Mouse (Mus musculus) layer of hippocampus, adult 11-12 months (tissue): ENCODE measurements around the gene Ezr.
"Not testable (repeated sequence)": the region's sequence is repeated elsewhere in the genome, so short reads cannot be mapped to it uniquely, and the experiment has no call there.

Experiments used
- DNase-seq: peaks from one replicate; pipeline ENCODE4 v3.0.0; 2022; ENCODE audit warnings: low spot score

Ezr gene

DNA sequence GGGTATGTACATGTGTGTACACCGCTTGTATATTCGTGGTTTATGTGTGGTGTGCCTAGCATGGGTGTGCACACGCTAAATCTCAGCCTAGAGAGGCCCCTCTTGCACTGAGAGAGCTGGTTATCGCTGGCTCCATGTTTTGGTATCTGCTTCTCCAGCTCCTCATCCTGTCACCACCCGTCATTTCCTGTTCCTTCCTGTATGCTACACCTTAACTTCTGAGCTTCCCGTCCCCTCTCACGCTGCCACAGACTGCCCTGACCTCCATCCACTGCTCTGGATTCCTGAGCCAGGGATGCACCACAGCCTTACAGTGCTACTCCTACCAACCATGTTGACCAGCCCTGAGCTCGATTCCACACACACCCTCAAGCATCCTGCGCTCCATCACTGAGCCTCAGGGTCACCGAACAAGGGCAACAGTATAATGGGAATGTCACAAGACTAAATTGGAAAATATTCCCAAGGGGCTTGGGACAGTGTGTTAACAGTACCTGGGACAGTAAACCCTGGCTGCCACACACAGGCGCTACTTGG is 39.5 kb downstream of the Ezr start:
- DNase-seq: no peak

DNA sequence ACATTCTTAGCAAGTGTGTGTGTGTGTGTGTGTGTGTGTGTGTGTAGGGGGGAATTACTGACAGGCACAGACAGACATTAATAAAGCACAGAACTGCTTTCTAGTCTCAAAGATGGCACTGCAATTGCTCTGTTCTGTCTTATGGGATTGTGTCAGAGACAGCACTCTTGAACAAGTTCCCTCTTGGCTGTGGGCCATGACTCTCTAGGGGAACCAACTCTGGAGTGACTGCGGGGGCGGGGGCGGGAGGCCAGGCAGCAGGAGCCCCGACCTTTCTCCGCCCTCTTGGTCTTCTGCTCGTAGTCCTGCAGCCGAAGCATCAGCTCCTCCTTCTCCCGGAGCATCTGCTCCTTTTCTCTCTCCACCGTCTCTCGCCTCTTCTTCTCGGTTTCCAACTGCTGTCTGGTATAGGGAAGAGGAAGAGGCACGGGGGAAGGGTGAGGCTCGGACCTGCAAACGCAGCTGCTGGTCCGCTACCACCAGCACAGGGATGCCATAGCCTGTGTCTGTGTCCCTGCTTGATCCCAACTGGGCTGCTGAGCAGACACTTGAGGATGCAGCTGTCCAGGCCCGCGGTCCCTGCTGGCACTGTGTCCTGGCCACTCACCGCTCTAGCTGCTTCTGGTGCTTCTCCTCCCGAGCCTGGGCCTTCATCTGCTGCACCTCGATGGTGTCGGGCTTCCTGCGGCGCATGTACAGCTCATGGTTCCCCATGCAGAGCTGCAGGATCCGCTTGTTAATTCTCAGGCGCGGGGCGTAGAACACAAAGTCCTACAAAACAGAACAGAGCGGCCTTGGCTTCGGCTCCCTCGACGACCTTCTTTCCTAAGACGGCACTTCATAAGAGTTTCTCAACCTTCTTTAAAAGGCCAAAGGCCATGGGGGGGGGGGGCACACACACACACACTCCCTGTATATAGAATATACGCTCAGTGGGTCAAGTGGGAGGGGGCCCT is 40.2 kb downstream of the Ezr start:
- DNase-seq: peak; percentile 37

DNA sequence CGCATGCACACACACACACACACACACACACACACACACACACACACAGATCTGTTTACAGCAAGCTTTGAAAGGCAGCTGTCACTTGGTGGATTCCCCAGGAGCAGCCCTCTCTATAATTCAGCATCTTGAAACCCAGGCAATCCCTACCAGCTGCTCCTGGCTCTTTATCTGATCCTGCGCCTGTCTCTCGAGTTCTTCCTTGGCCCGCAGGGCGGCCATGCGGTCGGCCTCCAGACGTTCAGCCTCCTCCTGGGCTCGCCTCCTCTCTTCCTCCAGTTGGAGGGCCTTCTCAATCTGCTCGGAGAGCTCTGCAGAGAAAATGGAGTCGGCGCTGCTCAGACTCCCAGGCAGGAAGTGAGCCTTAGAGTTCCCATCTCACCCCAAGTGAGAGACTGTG is 41.3 kb downstream of the Ezr start:
- no peak for DNase-seq

GRCm38 (mm10) chr17:6740331-6741170 is 42.0 kb downstream of the Ezr start:
- DNase-seq: no peak

- DNase-seq: no peak
These were observed 42.8 kb downstream of the Ezr start for GRCm38 (mm10) chr17:6739756-6740155.

GRCm38 (mm10) chr17:6739266-6739665 is 43.3 kb downstream of the Ezr start:
- DNase-seq: no peak

GRCm38 (mm10) chr17:6738836-6739235 is 43.7 kb downstream of the Ezr start:
- DNase-seq: no peak

GRCm38 (mm10) chr17:6737273-6737997 is 45.1 kb downstream of the Ezr start:
- DNase-seq: no peak

DNA sequence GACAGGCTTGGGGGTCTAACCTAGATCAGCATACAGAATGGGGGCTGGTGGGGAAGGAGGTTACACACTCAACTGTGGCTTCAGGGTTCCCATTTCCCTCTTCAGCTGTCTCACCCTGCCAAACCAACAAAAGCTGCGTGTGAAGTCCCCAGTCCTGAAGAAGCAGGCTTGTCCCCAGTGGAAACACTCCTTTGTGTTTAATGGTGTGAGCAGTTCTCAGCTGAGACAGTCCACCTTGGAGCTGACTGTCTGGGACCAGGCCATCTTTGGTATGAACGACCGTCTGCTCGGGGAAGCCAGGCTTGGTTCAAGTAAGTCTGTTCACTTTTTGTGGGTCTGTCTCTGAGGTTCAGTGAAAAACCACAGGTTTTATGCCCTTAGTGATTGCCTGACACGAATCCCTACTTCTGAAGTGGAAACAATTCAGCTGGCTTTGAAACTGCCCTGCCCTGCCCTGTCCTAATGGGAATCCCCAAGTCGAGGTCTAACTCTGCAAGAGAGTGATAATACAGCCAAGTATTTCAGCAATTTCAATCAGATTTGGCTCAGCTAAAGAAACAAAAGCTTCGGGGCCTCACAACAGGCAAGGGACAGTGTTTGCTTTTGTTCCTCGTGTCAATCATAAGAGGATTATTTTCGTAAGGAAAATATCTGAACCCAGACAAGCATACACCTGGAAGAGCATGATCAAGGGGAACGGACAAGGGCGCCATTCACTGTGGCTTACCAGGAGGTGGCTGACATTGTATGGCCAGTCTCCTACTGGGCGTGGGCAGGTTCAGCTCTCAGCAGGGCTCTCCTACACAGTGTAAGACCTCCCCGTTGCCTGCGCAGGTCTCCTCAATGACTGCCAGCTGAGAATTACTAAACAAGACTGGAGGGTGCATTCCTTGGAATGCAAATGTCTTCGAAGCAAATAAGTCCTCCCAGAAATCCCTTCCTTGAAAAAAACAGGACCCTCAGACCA is 46.0 kb downstream of the Ezr start:
- no peak for DNase-seq

DNA sequence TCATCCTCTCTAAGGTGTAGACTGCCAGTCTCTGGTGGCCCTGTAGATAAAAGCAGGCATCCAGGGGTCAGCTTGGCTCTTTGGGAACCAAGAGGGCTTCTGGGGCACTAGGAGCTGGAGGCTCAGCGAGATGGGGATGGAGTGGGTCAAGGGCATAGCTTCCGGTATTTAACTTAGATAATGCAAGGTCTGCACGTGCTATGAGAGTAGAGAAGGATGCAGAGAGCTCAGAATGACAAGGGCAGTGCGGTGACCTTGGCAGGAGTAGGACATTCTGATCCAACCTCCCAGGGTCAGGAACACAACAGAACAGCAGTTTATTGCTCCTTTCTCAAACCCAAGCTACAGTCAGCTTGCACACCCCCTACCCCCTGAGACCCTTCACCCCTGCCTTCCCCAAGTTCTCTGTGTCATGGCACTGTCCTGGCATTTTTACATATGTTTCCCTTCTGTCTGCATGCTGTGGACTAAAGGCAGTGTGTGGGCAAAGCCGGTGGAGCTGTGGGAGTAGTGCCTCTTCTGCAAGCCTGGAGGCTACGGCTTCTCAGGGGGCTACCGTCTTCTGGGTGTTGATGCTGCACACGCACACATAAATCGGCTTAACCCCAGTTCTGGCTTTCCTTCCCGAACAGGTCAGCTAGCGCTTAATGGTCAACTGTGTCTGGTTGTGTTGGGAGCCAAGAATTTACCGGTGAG is 47.7 kb downstream of the Ezr start:
- no peak for DNase-seq

GRCm38 (mm10) chr17:6733322-6733875 is 49.2 kb downstream of the Ezr start:
- no peak for DNase-seq

GRCm38 (mm10) chr17:6732665-6733064 is 49.9 kb downstream of the Ezr start:
- DNase-seq: no peak

GRCm38 (mm10) chr17:6731634-6732033 is 51.0 kb downstream of the Ezr start:
- DNase-seq: no peak

DNA sequence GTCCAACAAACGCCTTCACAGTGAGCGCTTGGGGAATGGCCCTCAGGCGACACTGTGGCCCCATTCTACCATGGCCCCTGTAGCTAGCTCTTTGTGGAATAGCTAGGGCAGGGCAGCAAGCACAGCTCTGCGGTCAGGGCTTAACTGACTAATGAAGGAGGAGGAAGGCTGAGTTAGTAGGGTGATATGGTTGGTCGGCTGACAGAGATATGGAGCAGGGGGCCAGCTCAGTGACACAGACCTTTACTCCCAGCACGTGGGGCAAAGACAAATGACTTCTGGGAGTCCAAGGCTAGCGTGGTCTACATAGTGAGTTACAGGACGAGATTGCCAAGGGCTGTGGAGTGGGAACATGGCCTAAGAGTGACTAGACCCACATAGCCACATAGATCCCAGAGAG is 51.5 kb downstream of the Ezr start:
- no peak for DNase-seq

DNA sequence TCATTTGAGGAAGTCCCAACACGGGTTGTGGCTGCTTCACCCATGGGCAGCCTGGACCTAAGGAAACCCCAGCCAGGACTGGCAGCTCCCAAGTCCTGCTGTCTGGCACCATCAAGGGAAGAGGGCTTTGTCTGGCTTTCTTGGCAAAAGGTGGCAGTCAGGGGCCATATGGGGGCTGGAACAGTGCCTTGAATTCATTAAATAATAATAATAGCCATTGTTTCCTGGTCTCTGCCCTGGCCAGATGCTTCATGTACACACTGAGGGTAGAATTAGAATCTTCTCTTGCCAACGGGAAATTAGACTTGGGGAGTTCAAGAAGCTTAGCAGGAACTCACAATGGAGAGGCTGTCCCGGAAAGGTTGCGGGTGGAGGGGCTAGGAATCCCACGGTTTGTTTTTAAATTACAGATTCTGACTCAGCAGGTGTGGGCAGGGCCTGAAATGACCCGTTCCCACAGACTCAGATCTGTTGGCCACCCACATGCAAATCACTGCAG is 53.3 kb downstream of the Ezr start:
- no peak for DNase-seq

DNA sequence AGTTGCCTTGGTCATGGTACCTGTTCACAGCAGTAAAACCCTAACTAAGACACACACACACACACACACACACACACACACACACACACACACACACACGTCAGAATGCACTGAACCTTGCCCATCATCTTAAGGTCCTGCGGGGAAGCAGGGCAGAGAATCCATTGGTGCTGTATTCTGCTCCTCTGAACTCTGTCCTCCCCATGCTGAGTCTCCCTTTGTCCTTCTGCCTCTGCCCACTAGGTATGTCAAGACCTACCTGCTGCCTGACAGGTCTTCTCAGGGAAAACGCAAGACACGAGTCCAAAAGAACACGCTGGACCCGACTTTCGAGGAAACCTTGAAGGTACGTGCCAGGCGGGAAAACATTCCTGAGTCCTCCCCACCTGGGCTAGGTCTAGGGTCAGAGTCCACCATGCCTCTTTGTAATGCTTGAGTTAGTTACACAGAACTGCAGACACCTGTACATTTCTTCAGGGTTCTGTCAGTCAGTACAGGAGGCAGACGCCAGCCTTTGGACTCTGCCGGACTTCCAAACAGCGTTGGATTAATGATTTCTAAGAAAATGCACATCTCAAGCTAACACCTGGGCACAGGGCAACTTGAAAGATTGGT is 54.5 kb downstream of the Ezr start:
- no peak for DNase-seq

DNA sequence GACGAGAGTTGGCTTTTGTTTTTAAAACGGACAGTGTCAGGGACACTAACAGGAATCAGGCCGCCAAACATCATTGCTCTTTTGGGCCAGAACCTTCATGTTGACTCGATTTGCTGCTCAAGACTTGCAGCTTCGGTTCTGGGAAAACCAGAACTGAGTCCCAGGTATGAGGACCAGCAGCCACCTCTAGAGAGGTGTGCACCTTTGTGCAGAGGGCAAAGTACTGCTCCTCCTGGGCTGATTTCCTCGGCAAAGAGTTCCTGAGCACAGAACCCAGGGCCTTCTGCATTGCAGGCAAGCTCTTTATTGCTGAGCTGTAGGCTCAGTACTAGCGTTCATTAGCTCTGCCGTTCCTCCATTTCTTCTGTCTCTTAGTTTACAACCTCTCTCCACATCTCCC is 68.6 kb downstream of the Ezr start:
- DNase-seq: not testable (repeated sequence)

- not testable (repeated sequence) for DNase-seq
These were observed 69.1 kb downstream of the Ezr start for GRCm38 (mm10) chr17:6713483-6713882.

- DNase-seq: not testable (repeated sequence)
These were observed 74.4 kb downstream of the Ezr start for GRCm38 (mm10) chr17:6708194-6708593.
